Mouse (Mus musculus) liver, adult 2 months (tissue): ENCODE results near the gene Cyb5rl.

Experiments
- CTCF ChIP-seq: fragments of 200-500 bp; IDR thresholded peaks from 2 replicates; pipeline ENCODE4 v1.5.1; 2011; ENCODE audit warnings: low read depth, low read length, control low read depth
- POLR2A ChIP-seq: fragments of 200-500 bp; IDR thresholded peaks from 2 replicates; pipeline ENCODE4 v1.6.1; 2011; ENCODE audit warnings: low read length, control low read depth; ENCODE audit not compliant: insufficient read depth; ENCODE audit errors: extremely low read depth

- no peak for TF ChIP-seq POLR2A
- TF ChIP-seq CTCF: no peak
These were observed 68.9 kb downstream of the Cyb5rl start for GRCm38 (mm10) chr4:107135663-107136062.
